Mouse (Mus musculus): ENCODE measurements around the gene Bbc3. TPM values are rescaled to one million over a fixed set of nuclear protein-coding genes. Genes with fewer than 3 reads are reported as not detected.
A peak's percentile ranks its signal among the peaks of the same experiment; 100 is the strongest.
"Not testable (repeated sequence)": the region's sequence is repeated elsewhere in the genome, so short reads cannot be mapped to it uniquely, and the experiment has no call there.

Bbc3 gene
- polyA plus RNA-seq, 1 experiment from 2014 or later = 31.1 TPM

- no peak overlapping the region for H3K4me3 ChIP-seq (ENCODE audit: low read depth, low read length)
- H3K27me3 ChIP-seq (replicated peaks; ENCODE audit: insufficient read depth, low read length) = no peaks in the 10 kb centered on the region
- no peak for TF ChIP-seq CTCF (IDR thresholded peaks at IDR 0.05)
- TF ChIP-seq EP300 (IDR thresholded peaks at IDR 0.05) = no peak
- no peak for DNase-seq (ENCODE audit: low spot score)
- no peak for ATAC-seq
- no peaks in the 10 kb centered on the region for H3K9me3 ChIP-seq (ENCODE audit: low read length)
- WGBS = 49% methylated on average over 2 of the region's 2 CpGs
- no peak overlapping the region for H3K4me2 ChIP-seq (replicated peaks; ENCODE audit: low read depth, low read length)
- no peaks in the 10 kb centered on the region for H3K36me3 ChIP-seq (ENCODE audit: insufficient read depth, low read length)
- H3K4me1 ChIP-seq (ENCODE audit: insufficient read depth, low read depth, low read length) = peaks cover 16% of the 10 kb centered on the region
- H3K9ac ChIP-seq (replicated peaks; ENCODE audit: low read depth) = no peak overlapping the region
- H3K27ac ChIP-seq (ENCODE audit: low read length) = peak overlapping the region; percentile 66; the same call in 1 of the 2 replicates
Observed at GRCm38 (mm10) chr7:16297616-16298015, 10.6 kb upstream of the Bbc3 start.

GRCm38 (mm10) chr7:16298927-16299326 is 9.3 kb upstream of the Bbc3 start:
- no peak for ATAC-seq
- Histone ChIP-seq H3K4me1 (ENCODE audit: insufficient read depth, low read depth, low read length) (peaks cover 16% of the 10 kb centered on the region), H3K9ac (replicated peaks; ENCODE audit: low read depth) (no peak overlapping the region), H3K36me3 (ENCODE audit: insufficient read depth, low read length) (no peaks in the 10 kb centered on the region), H3K27ac (ENCODE audit: low read length) (no peak overlapping the region), H3K9me3 (ENCODE audit: low read length) (no peaks in the 10 kb centered on the region), H3K4me3 (ENCODE audit: low read depth, low read length) (no peak overlapping the region), H3K4me2 (replicated peaks; ENCODE audit: low read depth, low read length) (no peak overlapping the region), H3K27me3 (replicated peaks; ENCODE audit: insufficient read depth, low read length) (no peaks in the 10 kb centered on the region)
- DNase-seq (ENCODE audit: low spot score) = no peak
- WGBS = 84% methylated on average over 5 of the region's 5 CpGs
- TF ChIP-seq EP300 (IDR thresholded peaks at IDR 0.05) = no peak
- no peak for TF ChIP-seq CTCF (IDR thresholded peaks at IDR 0.05)

DNA sequence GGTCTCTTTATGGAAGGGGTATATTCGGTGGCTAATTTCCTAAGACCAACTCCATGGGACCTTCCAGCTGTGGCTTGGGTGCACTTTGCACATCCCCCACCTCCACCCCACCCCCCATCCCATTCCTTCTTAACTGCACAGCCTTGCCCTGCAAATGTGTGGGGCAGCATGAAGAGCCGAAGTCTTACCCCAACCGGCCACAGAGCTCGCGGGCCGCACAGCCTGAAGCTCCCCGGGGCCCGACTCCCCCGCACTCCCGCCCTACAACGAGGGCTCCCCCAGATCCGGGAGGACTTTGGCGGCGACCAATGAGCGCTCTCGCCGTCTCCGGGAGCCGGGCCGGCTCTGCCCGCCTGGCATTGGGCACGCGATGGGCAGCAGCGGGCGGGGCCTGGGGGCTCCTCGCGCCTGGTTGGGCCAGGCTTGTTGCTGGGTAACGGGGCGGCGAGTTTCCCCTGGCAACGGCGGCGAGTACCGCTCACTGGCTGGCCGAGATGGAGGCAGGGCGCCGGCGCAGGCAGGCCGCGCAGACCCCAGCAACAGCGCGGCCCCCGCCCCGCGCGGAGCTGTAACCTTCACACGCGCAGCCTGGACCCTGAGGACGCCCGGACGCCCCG is 8.7 kb upstream of the Bbc3 start:
- peak; percentile 82 for DNase-seq (ENCODE audit: low spot score)
- Histone ChIP-seq H3K4me2 (replicated peaks; ENCODE audit: low read depth, low read length) (peak overlapping the region; percentile 39; the same call in 1 of the 2 replicates), H3K27ac (ENCODE audit: low read length) (no peak overlapping the region), H3K9ac (replicated peaks; ENCODE audit: low read depth) (no peak overlapping the region), H3K4me3 (ENCODE audit: low read depth, low read length) (peak overlapping the region; percentile 8; the same call in 1 of the 2 replicates), H3K9me3 (ENCODE audit: low read length) (no peaks in the 10 kb centered on the region), H3K27me3 (replicated peaks; ENCODE audit: insufficient read depth, low read length) (no peaks in the 10 kb centered on the region), H3K36me3 (ENCODE audit: insufficient read depth, low read length) (no peaks in the 10 kb centered on the region), H3K4me1 (ENCODE audit: insufficient read depth, low read depth, low read length) (peaks cover 16% of the 10 kb centered on the region)
- under 1% methylated on average over 49 of the region's 52 CpGs for WGBS
- TF ChIP-seq EP300 (IDR thresholded peaks at IDR 0.05) = no peak
- no peak for TF ChIP-seq CTCF (IDR thresholded peaks at IDR 0.05)
- ATAC-seq = peak; percentile 59

DNA sequence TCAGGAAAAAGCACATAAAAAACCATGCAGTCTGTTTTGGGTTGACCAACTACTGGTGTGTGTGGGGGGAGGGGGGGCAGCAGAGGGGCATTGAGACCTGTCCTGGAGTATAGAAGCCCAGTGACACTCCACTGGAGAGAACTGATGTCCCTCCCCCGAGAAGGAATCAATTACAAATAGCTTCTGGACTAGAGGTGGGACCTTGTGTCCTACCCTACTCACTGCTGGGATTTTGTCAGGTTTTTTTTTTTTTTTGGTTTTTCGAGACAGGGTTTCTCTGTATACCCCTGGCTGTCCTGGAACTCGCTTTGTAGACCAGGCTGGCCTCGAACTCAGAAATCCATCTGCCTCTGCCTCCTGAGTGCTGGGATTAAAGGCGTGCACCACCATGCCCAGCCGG is 1.1 kb upstream of the Bbc3 start:
- not testable (repeated sequence) for H3K36me3 ChIP-seq (ENCODE audit: insufficient read depth, low read length); H3K4me2 ChIP-seq (replicated peaks; ENCODE audit: low read depth, low read length); H3K27me3 ChIP-seq (replicated peaks; ENCODE audit: insufficient read depth, low read length); H3K9me3 ChIP-seq (ENCODE audit: low read length); H3K4me1 ChIP-seq (ENCODE audit: insufficient read depth, low read depth, low read length); H3K9ac ChIP-seq (replicated peaks; ENCODE audit: low read depth); H3K27ac ChIP-seq (ENCODE audit: low read length); ATAC-seq; H3K4me3 ChIP-seq (ENCODE audit: low read depth, low read length); DNase-seq (ENCODE audit: low spot score)
- WGBS = 78% methylated on average over 6 of the region's 6 CpGs

DNA sequence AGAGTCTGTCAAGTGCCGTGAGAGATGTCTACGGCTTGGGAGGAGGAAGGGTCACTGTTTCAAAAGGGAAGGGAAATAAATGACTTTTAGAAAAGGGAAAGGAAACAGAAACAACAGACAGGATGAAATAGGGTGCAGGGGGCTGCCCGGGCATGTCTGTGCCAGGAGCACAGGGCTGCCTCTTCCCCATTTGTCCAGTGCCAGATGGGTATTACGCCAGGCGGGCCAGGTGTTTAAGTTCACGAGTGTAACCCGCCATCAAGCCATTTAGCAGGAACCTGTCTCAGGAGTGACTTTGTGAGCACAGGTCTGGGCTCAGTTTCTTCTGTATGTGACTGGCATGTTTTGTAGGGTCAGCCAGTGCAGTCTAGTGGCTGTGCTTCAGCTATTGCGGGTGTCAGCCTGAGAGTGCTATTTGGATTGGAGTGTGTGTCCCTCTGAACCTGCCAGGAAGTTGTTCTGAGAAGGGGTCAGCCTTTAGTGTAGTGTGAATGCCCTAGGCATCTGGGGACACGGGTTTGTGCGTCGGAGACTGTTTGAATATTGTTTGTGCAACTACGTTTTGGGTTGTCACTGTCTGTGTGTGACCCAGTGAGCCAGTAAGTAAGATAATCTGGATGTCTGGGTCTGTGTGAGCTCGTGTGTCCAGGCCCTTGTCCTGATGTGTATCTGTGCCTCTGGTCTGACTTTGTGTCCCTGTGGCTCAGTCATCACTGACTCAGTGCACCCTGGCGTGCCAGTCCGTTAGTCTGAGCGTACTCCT is 543 bp downstream of the Bbc3 start:
- Histone ChIP-seq H3K9ac (replicated peaks; ENCODE audit: low read depth) (peak overlapping the region; percentile 51; the same call in 1 of the 2 replicates), H3K36me3 (ENCODE audit: insufficient read depth, low read length) (no peaks in the 10 kb centered on the region), H3K27ac (ENCODE audit: low read length) (peak overlapping the region; percentile 99), H3K4me2 (replicated peaks; ENCODE audit: low read depth, low read length) (peak overlapping the region; percentile 88), H3K4me1 (ENCODE audit: insufficient read depth, low read depth, low read length) (peaks cover 9% of the 10 kb centered on the region; the same call in 1 of the 2 replicates), H3K4me3 (ENCODE audit: low read depth, low read length) (peak overlapping the region; percentile 80), H3K9me3 (ENCODE audit: low read length) (no peaks in the 10 kb centered on the region), H3K27me3 (replicated peaks; ENCODE audit: insufficient read depth, low read length) (no peaks in the 10 kb centered on the region)
- WGBS = 28% methylated on average over 16 of the region's 16 CpGs
- DNase-seq (ENCODE audit: low spot score) (peak; percentile 59), ATAC-seq (no peak)
- TF ChIP-seq CTCF (IDR thresholded peaks at IDR 0.05) = no peak
- no peak for TF ChIP-seq EP300 (IDR thresholded peaks at IDR 0.05)

DNA sequence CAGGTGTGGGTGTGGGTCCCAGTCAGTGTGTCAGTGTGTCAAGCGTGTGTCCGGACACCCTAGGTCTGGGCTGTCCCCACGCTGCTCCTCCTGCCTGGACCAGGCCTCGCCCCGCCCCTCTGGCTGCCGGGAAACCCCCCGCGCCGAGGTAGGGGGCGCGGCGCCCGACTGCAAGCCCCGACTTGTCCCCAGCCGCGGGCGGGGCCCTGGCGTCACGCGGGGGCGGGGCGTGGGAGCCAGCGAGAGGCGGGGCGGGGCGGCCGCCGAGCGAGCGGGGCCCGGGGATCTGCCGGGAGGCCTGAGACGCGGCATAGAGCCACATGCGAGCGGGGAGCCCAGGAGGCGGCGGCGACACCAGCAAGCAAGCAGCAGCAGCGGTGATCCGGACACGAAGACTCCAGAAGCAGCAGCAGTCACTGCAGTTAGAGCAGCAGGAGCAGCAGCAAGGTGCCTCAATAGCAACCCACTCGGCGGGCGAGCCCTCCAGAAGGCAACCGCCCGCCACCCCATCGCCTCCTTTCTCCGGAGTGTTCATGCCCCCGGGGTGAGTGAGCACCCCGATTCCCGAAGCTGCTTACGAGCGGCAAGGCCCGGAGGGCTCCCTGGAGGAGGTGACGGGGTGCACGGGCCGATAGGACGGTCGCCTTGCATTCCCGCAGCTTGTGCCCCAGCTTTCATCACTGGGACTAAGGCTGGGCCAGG is 1.3 kb downstream of the Bbc3 start:
- no peaks in the 10 kb centered on the region for H3K9me3 ChIP-seq (ENCODE audit: low read length)
- 1% methylated on average over 43 of the region's 61 CpGs for WGBS
- DNase-seq (ENCODE audit: low spot score) (peak; percentile 88), ATAC-seq (peak; percentile 59)
- H3K27me3 ChIP-seq (replicated peaks; ENCODE audit: insufficient read depth, low read length) = no peaks in the 10 kb centered on the region
- H3K36me3 ChIP-seq (ENCODE audit: insufficient read depth, low read length) = no peaks in the 10 kb centered on the region
- peak overlapping the region; percentile 99 for H3K27ac ChIP-seq (ENCODE audit: low read length)
- H3K9ac ChIP-seq (replicated peaks; ENCODE audit: low read depth) = peak overlapping the region; percentile 51
- TF ChIP-seq CTCF (IDR thresholded peaks at IDR 0.05) = no peak
- peak overlapping the region; percentile 88 for H3K4me2 ChIP-seq (replicated peaks; ENCODE audit: low read depth, low read length)
- H3K4me1 ChIP-seq (ENCODE audit: insufficient read depth, low read depth, low read length) = peaks cover 12% of the 10 kb centered on the region; the same call in 1 of the 2 replicates
- peak overlapping the region; percentile 80 for H3K4me3 ChIP-seq (ENCODE audit: low read depth, low read length)
